Mouse (Mus musculus) cerebellum, adult 11 months (tissue): ENCODE results near the gene Ophn1.

Experiments
- DNase-seq: peaks from one replicate; pipeline ENCODE4 v3.0.0; 2022

The Ophn1 gene

DNA sequence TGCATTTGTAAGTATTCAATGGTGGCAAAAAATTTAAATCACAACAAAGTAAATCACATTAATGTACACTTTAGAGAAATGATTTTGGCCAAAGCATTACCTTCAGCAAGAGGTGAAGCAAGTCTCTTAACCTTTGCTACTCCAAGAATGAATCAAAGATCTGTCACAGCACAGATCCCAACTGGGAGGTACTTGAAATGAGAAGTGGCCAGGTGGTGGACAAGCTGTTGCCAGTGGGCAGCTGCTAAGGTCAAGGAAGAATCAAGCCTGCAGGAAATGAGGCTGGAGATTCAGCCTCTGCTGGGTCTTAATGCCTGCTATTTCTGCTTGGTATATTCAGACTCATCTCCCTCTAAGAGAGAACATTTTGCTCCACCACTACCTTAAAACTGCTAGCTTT is 87.0 kb downstream of the Ophn1 start:
- DNase-seq = no peak

DNA sequence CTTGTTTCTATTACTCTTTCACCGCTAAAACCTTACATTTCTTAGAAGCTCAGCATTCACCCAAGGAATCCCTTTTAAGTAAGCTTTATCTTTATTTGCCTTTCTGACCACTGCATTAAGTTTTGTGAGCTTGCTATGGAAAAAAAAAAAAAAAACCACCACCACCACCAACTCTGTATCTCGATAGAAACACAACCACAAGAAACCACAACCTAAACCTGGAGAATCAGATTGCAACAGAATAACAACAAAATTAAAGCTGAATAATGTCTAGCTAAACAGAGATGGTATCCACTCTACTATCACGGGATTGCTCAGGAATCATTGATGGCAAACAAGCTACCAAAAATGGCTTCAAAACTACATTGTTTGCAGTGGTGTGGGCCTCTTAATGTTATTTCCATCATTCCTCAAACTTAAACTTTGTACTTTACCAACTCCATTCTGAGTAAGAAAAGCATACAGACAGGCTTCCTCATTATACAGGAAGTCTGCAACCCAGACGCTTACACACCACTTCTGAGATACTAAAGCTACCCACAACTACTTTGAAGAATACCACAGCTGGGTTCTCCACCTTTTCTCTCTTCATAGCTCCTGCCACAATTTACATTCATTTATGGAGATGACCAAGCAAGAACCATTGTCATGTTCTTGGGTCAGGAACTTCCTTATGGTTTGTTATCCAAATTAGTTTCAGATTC is 116.4 kb downstream of the Ophn1 start:
- no peak for DNase-seq

DNA sequence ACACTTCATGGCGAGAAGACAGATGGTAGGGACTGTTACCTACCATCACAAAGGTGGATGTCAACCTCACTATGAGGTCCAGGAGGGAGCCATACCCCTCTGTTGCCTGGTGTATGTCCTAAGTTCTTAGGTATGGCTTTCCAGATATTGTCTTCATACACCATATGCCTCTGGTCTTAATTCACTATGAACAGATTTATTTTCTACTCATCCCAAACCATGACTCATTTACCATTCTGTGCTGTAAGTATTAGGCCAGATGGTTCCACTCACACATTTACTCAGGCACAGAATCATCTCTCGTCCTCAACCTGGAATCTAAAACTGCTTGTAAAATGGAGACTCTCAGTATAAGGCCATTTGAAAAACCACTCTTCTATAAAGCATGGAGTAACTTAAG is 135.7 kb downstream of the Ophn1 start:
- no peak for DNase-seq

DNA sequence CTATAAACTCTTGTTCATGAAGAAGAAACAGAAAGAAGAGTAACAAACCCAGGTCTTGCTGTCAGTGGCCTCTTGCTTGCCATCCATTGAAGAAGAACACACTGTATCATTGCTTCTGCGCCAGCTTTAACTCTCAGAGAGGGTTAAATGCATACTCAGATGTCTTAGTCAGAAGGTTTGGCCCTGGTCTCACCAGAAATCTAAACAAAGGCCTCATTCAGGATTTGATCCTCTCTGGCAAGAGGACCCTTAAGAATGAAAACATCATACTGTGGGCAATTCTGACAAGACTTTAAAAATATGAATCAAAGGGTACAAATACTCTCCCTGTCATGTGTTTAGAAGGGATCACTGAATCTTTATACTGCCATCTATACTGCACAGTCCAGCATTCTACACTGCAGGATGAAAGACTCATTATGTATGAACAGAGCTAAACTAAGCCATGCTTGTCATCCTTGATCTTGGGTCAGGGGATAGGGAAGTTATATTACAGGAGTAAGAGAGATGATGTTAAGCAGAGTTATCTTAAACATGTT is 139.5 kb downstream of the Ophn1 start:
- no peak for DNase-seq

DNA sequence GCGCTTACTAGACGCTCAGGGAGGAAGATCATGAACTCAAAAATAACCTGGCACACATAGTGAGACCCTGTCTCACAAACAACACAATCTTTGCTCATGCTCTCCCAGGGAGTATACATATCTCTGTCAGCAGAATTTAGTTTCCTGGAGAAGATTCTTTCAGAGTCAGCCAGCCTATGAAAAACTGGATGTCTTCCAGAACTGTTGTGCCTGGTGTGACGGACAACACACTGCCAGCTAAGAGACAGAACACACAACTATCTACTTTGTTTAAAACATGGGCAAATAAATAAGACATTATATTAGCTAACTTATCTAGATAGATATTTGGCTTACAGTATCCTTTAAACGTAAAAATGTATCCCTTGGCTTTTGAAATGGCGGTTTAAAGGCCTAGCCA is 154.1 kb downstream of the Ophn1 start:
- DNase-seq = no peak

DNA sequence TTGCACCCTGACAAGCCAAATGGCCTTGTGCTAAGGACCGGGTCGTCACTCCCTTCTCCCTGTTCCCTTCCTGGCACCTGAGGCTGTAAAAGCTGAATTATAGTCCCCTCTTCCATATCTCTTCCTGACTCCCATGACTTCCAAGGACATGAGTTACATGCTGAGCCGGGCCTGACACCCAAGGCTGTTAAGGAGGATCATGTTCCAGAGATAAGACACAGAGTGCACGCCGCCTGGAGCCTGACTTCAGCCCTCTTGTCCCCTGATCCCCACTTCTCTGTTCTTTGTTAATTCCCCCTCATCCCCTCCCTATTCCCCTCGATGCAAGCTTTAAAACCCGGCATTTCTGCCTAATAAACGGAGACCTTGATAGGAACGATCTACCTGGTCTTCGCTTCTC is 167.8 kb downstream of the Ophn1 start:
- DNase-seq = no peak

DNA sequence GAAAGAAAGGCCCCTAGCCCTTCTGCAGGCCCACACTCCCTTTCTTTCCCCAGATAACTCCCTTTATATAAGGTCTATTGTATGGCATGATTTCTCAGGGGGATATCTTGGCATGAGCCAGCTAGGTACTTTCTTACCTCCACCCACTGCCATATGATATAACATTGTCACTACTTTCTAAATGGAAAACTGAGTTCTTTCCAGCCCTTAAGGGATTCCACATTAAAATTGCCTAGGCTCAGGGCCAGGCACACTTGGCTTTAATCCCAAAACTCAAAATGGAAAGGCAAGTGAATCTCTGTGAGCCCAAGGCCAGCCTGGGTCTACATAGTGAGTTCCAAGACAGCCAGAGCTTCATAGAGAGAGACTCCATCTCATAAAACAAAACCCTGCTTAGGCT is 183.1 kb downstream of the Ophn1 start:
- no peak for DNase-seq

DNA sequence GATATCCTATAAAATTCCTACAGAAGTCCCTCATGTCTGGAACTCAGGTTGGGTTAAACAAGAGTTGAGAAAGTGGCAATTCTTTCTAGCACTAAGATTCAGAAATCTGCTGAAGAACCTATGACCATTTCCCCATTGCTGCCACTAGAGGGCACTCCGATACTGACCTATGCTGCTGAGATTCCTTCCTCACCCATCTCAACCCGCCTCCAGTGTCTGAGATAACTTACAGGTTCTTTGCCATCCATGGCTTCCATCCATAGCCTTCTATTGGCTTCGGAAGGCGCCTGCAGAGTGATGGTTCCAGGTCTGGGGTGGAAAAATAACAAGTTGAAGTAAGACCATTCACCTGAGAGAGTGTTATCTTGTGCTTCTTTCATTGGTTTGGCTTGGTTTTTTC is 189.2 kb downstream of the Ophn1 start:
- peak; percentile 35 for DNase-seq

DNA sequence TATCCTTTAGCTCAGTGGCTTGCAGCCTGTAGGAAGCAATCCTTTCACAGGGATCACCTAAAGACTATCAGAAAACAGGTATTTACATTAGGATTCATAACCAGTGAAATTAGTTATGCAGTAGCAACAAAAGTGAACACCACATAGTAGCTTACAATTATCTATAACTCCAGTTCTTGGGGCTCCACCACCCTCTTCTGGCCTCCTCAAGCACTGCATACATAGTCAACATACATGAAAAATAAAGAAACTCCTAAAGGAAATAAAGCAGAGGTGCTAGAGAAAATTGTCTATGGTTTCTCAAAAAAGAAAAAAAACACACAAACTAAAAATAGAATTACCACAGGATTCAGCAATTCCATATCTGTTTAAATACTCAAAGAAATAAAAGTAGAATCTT is 208.2 kb downstream of the Ophn1 start:
- no peak for DNase-seq

DNA sequence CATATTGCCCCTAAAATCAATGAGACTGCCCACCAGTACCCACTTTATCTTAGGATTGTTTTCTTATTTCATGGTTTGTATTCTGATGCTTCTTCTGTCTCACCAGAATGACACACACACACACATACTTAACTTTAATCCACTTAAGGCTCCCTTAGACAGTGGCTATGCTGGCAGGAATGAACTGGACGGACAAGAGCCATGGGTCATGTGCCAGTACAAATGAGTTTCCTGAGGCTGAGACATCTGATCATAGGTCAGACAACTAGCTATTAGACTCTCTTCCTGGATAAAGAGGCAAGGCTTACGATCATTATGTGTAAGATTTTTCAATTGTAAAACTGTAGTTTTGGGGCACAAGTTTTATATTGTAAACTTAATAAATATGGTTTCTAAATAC is 209.5 kb downstream of the Ophn1 start:
- no peak for DNase-seq

DNA sequence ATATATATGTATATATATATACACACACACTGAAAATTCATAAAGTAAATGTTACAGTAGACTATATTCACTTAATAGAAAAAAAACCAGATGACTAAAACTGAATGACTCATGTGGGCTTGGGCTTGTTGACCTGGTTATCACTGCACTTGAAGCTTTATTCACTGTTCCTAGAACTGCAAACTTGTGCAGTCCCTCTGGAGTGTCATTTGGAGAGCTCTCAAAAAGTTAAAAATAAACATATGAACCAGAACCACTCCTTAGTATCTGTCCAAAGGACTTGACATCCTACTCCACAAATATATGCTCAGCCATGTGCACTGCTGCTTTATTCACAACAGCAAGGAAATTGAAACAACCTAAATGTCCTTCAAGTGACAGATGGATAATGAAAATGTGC is 219.8 kb downstream of the Ophn1 start:
- no peak for DNase-seq

DNA sequence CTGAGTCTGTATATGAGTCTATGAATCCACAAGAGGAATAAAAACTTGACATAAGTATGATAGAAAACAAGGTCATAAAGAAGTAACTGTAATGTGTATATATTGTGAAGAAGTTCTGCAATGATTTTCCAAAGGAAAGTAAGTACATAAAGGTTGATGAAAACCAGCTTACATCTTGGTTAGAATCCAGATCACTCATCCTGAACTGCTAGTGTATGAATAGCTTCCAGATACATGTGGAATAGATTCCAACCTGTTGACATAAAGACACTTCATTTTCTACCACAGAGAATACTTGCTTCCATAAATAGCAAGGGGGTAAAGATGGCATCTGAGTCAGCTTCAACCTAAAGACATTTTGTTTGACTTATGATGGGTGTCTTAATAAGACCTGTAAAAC is 239.4 kb downstream of the Ophn1 start:
- DNase-seq = no peak

DNA sequence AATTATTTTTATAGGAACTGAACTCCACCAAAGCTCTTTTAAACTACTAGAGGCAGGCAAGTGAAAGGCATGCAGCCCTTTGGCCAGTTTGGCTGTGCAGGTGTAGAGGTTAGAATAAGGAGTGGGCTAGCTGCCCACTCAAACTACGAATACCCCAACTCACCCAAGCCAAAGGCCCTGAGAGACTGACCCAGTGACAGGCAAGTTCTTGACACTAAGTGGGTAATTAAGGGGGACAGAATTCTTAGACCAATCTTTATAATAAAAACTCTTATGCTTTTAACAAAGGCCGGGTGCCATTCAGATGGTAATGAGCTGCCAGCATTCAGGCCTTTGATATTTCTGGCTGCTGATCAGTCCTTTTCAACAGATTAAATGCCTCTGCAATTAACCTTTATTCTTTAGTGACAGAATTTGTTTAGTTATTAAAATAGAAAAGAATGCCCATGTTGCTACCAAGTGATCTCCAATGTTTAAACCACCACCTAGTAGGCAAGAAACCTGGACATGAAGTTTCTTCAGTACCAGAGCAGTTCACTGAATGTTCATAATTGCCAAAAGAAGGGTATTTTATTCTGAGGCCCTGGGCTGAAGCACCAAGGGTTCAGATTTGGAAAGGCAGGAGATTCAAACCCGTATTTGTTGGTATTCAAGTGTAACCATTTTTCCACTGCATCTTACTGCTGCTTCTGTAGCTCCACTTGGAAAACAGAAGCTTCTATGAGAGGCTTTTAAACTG is 262.0 kb downstream of the Ophn1 start:
- DNase-seq = no peak

DNA sequence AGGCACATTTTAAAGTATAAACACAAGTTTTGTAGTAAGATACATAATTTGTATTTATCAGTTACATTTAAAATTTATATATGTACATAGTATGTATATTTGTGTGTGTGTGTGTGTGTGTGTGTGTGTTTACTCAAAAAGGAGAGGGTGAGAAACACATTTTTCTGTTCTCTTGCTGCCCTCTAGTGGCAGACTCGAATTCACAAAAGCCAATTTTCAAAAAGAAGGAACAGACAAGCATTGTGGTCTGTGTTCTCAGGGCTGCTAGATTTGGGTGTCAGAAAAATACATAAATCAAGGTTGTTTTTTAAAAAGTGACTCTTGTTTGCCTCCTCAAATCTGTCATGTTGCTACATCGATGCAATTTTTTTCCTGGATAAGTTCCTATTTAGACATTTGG is 272.0 kb downstream of the Ophn1 start:
- DNase-seq = no peak

DNA sequence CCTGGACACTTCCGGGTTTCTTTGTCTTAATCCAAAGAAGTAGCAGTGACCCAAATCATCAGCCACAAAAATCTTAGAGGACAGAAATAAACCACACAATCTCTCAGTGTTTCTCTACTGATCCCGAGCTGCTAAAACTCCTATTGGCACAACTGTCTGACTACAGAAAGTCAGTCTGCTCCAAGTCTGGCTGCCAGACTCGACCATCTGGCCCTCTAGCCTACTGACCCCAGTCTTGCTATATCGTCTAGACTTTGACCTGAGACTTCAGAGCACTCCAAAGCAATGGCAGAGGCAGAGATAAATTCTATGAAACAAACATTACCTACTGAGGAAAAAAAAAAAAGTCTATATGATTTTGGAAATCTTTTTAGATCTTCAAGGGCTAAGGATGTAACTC is 273.4 kb downstream of the Ophn1 start:
- no peak for DNase-seq

DNA sequence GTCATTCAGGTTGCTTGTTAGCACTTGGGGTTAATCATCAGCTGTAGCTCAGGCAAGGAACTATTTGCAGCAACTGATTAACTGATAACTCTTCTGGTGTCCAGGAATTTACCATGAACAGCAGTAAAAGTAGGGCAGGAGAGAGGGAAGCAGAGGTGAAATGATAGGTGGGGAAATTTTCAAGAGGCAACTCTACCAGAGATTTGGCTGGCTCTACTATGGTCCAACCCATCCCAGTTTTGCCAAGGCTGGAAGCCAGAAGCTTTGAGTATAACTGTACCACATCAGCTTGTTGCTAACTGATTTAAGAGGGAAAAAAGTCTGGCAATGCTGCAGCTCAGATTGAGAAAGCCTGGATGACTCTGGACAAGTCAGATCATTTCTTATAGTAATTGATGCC is 316.6 kb downstream of the Ophn1 start:
- DNase-seq = no peak

DNA sequence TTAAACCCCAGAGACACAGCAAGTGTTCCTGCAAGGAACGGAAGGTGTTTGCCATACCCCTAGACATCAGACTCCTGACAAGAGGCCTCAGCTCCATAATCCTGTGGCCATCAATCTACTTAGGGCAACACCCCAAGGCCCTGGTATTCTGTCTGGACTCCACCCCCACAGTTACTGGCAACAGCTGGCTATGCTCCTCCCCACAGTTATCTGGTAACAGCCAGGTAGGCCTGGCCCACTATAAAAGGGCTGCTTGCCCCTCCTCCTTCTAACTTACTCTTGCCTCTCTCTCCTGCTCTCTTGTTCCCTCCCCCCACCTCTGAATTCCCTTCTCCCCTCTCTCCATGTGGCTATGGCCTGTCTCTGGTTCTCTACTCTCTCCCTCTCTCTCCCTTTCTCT is 344.4 kb downstream of the Ophn1 start:
- no peak for DNase-seq

DNA sequence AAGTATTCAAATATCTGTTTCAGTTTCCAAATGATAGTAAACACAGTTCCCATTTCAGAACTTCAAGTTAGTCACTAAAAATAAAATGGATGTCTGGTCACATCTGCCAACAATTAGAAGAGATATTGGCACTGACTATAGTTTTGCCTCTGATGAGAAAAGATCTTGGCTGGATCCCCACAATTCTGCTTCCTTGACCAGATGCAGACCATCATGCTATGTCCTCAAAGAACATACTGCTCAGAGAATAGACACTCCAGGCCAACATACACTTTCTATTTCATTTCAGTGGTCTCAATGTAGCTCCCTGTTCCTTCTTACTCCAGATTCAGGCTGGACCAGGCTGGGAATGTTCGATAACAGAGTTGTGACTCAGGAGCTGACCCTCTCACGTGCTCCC is 375.5 kb downstream of the Ophn1 start:
- DNase-seq = no peak

DNA sequence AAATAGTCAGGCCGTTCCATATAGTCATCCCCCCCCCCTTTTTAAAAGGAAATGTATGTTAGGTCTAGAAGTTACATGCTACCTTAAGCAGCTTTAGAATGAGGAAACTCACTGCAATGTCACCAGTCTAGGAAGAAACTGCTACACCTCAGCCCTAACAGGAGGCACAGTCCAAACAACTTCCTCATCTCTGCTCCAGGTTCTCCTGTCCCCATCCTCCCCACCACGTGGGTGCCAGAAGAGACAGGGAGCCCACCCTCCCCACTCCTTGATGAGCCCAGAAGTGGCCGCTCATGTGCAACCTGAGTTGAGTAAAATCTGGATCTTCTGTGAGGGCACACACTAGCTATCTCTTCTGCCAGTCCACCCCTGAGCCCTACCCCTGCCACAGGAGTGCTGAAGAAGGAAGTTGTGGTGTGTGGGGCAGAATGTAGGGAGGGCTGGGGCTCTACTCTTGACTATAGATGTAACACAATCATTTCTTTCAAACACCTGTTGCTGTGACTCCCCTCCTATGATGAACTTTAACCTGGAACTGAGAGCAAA is 376.4 kb downstream of the Ophn1 start:
- DNase-seq = no peak
